Mouse (Mus musculus): ENCODE data around the gene Nrp1.

Nrp1 gene

DNA sequence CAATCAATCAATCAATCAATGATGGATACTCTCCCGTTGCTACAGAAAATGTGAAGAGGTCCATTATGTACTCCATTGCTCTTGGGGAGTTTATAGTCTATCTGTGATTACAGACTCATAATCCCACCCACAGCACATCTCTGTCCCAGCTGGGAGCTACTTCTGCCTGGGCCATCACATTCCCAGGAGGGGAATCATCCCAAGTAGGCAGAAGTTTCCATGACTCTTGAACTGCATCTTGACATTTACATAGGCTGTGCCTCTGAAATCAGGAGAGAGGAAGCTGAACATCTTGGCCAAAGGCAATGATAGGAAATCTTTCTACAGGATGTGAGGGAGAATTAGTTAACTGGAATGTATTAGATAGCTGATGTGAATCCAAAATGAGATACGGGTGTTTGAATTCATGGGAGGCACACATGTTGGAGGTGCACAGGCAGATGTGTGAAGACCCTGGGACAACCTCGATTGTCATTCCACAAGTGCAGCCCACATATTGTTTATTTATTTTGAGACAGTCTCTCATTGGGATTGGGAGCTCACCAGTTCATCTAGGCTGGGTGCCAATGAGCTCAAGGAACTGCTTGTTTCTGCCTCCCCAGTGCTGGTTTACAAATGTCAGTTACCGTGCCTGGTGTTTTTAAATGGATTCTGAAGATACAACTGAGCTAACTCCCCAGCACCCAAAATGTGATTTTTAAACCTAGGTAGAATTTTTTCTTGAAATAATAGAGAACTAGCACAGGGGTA, 108.5 kb downstream of the Nrp1 start:
- DNase-seq (ENCODE audit: low spot score in 2 of 2): no peak

GRCm38 (mm10) chr8:128470097-128470496, 111.7 kb downstream of the Nrp1 start:
- DNase-seq (ENCODE audit: low spot score in 2 of 2): no peak

- no peak for DNase-seq (ENCODE audit: low spot score in 2 of 2)
Observed at GRCm38 (mm10) chr8:128471186-128471585, 112.8 kb downstream of the Nrp1 start.

DNA sequence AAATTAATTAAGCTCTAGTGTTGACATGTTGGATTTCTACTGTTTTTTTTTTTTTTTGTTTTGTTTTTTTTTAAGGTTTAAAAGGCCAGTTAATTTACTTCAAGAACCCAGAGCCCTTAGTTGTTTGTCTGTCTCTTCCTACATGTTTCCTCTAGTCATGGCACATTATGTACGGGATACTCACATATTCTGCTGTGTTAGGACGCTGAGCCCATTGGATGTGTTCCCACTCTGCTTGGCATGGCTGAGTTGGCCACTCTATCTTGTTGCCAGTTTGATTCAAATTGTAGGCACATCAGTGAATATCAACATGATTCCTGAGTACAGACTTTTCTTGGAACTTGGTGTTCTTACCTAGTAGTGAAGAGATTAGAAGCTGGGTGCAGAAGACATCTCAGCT, 114.5 kb downstream of the Nrp1 start:
- DNase-seq (ENCODE audit: low spot score in 2 of 2): no peak

DNA sequence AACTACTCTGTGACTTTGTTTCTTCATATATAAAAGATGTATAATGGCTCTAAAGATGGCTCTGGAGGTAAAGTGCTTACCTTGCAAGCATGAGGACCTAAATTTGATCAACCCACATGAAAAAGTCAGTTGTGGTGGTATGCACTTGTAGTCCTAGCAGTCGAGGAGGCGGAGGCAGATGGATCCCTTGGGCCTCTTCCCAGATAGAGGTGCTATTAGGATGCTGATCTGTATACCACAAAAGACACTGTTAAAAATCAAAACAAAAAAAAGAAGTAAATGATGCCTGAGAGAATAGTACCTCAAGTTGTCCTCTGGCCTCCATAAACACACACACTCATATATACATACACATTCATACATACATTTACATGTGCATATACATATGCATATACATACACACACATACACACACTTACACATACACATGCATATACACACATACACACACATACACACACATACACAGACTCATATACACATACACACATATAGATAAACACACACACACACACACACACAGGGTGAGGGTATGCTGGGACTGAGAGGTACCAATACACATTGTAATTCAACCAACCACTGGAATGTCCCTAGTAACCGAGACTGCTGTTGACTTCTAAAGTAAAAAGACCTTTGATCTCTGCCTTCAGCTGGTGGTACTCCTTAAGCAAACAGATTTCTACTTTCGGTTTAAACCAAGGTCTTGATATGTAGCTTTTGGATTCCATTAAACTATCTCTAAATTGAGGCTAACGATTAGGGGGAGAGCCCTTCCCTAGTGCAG, 115.2 kb downstream of the Nrp1 start:
- no peak for DNase-seq (ENCODE audit: low spot score in 2 of 2)

DNA sequence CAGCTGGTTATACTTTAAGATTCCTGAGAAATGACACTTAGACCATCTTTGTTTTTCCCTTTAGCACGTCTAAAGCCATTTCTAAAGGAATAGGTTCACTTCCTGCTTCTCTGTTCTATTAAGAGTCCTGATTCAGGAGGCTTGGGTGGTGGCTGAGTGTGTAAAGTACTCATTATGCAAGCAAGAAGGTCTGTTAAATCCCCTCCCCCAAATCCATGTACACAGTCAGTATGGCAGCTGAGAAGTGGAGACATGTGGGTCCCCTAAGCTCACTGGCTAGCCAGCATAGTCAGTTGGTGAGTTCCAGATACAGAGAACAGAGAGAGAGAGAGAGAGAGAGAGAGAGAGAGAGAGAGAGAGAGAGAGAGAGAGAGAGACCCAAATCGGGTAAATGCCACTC, 116.2 kb downstream of the Nrp1 start:
- no peak for DNase-seq (ENCODE audit: low spot score in 2 of 2)

DNA sequence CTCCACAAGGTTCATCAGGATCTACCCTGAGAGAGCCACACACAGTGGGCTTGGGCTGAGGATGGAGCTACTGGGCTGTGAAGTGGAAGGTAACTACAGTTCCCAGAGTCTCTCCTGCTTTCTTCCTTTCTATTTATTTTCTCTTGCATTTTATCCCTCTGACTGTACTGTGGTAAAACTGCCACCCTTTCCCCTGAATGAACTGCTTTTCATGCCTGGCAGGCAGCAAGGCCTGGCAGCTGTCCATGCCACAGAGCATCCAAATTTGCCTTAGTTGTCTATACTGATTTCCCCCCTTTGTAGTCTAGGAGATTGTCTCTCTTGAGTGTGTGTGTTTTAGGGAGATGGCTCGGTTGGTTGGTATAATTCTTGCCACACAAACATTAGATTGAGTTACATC, 117.8 kb downstream of the Nrp1 start:
- DNase-seq (ENCODE audit: low spot score in 2 of 2): no peak

- no peak for DNase-seq (ENCODE audit: low spot score in 2 of 2)
Observed at GRCm38 (mm10) chr8:128478017-128478416, 119.6 kb downstream of the Nrp1 start.

- no peak for DNase-seq (ENCODE audit: low spot score in 2 of 2)
Observed at GRCm38 (mm10) chr8:128479309-128480013, 121.1 kb downstream of the Nrp1 start.

GRCm38 (mm10) chr8:128480896-128481665, 122.7 kb downstream of the Nrp1 start:
- DNase-seq (ENCODE audit: low spot score in 2 of 2): no peak

DNA sequence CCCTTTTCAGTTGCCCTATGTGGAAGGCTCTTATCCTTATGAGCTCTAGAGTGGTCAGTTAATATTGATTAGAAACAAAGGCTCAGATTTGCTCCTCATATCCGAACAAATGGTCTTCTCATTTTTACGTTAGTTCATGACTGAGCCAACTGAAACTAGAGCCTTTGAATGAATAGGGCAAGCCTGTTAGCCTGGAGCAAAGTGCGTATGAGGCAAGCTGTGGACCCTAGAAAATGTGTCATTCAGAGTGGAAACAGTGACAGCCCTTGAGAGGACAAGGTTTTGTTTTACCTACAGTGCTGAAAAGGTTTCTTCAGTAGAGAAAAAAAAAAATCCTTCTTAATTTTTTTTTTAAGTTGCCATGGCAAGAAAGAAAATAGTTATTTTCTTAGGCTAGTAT, 124.9 kb downstream of the Nrp1 start:
- no peak for DNase-seq (ENCODE audit: low spot score in 2 of 2)

GRCm38 (mm10) chr8:128484720-128485124, 126.3 kb downstream of the Nrp1 start:
- DNase-seq (ENCODE audit: low spot score in 2 of 2): no peak

DNA sequence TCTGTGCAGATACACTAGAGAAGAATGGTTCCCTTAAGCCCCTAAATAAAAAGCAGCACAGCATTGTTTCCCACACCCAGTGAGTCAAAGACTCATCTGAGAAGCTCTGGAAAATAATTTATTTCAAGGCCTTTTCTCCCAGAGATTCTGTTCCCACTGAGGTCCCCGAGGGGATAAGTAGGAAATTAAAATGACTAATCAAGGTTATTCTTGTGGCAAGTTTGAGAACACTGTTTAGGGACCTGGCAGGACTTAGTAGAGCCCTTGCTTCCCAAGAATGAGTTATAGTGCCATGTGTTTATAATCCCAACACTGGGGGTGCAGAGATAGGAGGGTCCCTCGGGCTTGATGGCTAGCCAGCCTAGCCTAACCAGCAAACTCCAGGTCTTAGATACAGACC, 127.6 kb downstream of the Nrp1 start:
- no peak for DNase-seq (ENCODE audit: low spot score in 2 of 2)

GRCm38 (mm10) chr8:128487966-128488931, 129.8 kb downstream of the Nrp1 start:
- no peak for DNase-seq (ENCODE audit: low spot score in 2 of 2)

- no peak for DNase-seq (ENCODE audit: low spot score in 2 of 2)
Observed at GRCm38 (mm10) chr8:128489351-128489750, 130.9 kb downstream of the Nrp1 start.

DNA sequence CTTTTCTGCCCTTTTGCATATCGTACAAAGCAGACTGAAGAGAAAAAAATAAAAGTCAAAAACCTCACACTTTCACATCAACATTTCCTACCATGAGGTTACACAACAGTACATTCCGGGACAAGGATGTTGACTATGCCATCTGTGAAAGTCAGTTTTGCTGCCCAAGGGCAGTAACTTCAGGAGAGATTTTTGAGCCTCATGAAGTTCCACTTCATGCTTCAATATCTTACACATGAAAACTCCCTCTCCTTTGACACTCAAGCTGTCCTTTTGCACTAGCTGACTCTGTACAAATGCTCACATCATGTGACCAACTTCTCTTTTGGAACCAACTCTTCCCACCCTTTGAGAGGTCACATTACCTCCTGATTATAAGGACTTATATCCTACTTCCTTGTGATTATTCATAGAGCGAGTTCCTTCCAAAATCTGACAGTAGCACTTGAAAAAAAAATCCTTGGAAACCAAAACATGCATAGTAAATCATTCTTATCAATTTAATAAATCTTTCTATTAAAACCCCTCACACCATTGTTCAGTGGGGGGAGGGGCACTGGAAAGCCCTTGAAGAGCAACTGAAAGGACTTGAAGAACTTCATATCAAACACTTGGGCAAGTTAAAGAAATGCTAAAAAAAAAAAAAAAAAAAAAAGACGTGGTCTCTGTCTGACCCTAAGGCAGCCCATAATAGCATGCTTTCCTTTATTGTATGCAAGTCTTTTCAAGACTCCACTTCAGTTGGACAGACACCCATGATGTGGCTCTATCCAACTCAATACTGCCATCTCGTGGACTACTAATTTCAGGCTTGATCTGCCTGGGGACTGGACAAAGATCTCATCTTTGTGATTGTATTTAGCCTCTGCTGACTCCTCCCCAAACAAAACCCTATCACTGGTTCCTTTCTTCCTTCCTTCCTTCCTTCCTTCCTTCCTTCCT, 133.0 kb downstream of the Nrp1 start:
- DNase-seq (ENCODE audit: low spot score in 2 of 2): peak in 1 of 2 experiments; percentile 28

DNA sequence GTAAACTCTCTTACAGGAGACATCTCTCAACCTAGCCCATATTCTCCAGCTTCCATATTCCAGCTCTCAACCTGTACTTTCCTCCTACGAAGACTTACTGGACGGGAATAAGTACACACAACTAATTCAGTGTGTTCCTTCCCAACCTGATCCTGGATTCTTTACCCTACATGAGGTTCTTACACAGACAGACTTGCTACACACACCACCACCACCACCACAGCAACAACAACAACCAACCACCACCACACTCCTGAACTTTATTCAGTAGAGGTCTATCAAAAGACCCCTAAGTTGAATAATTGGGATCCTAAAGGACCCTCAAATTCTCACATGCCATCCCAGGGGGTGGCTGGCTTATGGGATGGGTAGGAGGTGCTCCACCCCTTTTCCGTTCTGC, 135.4 kb downstream of the Nrp1 start:
- DNase-seq (ENCODE audit: low spot score in 2 of 2): no peak

DNA sequence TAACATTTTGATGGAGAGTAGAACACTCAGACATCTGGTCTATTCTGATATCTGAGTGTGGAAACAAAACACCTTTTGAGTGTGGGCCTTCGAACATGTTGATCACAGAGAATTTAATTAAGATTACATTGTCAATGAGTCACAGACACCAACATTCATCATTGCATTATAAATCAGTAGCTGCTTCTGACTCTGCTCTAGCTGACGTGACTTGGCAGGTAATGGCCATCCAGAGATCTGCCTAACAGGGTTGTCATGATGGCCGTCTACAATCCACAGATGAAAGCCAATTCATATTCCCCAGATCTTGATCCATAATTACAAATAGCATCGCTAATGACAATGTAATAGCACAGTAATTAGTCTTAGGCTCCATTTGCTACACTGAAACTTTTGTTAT, 140.4 kb downstream of the Nrp1 start:
- no peak for DNase-seq (ENCODE audit: low spot score in 2 of 2)

- DNase-seq (ENCODE audit: low spot score in 2 of 2): no peak
Observed at GRCm38 (mm10) chr8:128504136-128504829, 145.9 kb downstream of the Nrp1 start.
